In genomic region chr4:95050518-95051278, GRCm38 (mm10) we compare ENCODE assay signal across 9 mouse cellular contexts. TPM values are rescaled to one million over a fixed set of nuclear protein-coding genes. Genes with fewer than 3 reads are reported as not detected.
DNase-seq lines count a peak whose midpoint lies in the region; ATAC-seq and TF ChIP-seq lines count a peak whose summit lies in the region.
"Had no signal": no experiment of that assay in that cellular context is flagged by ENCODE, and none has a peak within 500 bp of the region (broad histone marks: within the 10 kb centered on the region; RNA-seq: fewer than 3 reads in every experiment).

No protein-coding gene starts in this region.

- no peaks in the 10 kb centered on the region for H3K9me3 ChIP-seq in forebrain, embryonic 16.5 days (ENCODE audit: control insufficient read depth, low read length)

- H3K4me2 ChIP-seq in forebrain, embryonic 16.5 days (ENCODE audit: low read length), result peak overlapping the region; percentile 84

- under 1% methylated on average over 68 of the region's 70 CpGs for WGBS in forebrain, embryonic 16.5 days
- WGBS in lung, adult 2 months, result under 1% methylated on average over 70 of the region's 70 CpGs

- peaks cover 37% of the 10 kb centered on the region for H3K79me2 ChIP-seq in C2C12 (ENCODE audit: control insufficient read depth, insufficient read depth)

- peaks cover 4% of the 10 kb centered on the region; the same call in 1 of the 2 replicates for H3K4me1 ChIP-seq in brown adipose tissue, adult 24 weeks (ENCODE audit: control insufficient read depth, insufficient read depth, insufficient read length, low read length)
- peaks cover 36% of the 10 kb centered on the region for H3K4me1 ChIP-seq in forebrain, embryonic 16.5 days (replicated peaks; ENCODE audit: control insufficient read depth, insufficient read depth, low read length)
- H3K4me1 ChIP-seq in lung, adult 2 months (ENCODE audit: control insufficient read depth, insufficient read depth, low read length), result peaks cover 4% of the 10 kb centered on the region; the same call in 1 of the 2 replicates

- peak overlapping the region; percentile 97 for H3K27ac ChIP-seq in brown adipose tissue, adult 24 weeks (replicated peaks; ENCODE audit: low read depth, low read length)
- H3K27ac ChIP-seq in forebrain, embryonic 16.5 days (ENCODE audit: low read length), result peak overlapping the region; percentile 94

- peaks cover 32% of the 10 kb centered on the region for H3K79me3 ChIP-seq in C2C12 (ENCODE audit: low read depth)

- peak overlapping the region; percentile 80 for H3K9ac ChIP-seq in forebrain, embryonic 16.5 days (replicated peaks; ENCODE audit: low read depth, low read length)

- peak; percentile 80 for TF ChIP-seq CTCF in C2C12 (IDR thresholded peaks at IDR 0.05; ENCODE audit: control insufficient read depth, insufficient read depth, insufficient read length)
- TF ChIP-seq CTCF in lung, adult 2 months (IDR thresholded peaks at IDR 0.05; ENCODE audit: insufficient read depth, low read length), result no peak

- TF ChIP-seq POLR2A in lung, adult 2 months (IDR thresholded peaks at IDR 0.05; ENCODE audit: borderline replicate concordance, extremely low read depth, low read depth, low read length), result 0 out of 2 replicates have a peak, but pooled peaks have one; percentile 65

- peak overlapping the region; percentile 88 for H3ac ChIP-seq in C2C12 (ENCODE audit: control insufficient read depth, insufficient read length, low read depth)

- H3K36me3 ChIP-seq in C2C12 (ENCODE audit: control insufficient read depth, insufficient read depth), result peaks cover 27% of the 10 kb centered on the region
- H3K36me3 ChIP-seq in forebrain, embryonic 16.5 days (ENCODE audit: control insufficient read depth, insufficient read depth), result no peaks in the 10 kb centered on the region

- H3K4me3 ChIP-seq in C2C12 (ENCODE audit: insufficient read depth, poor library complexity, severe bottlenecking), result peak overlapping the region; percentile 89
- peak overlapping the region; percentile 100 for H3K4me3 ChIP-seq in brown adipose tissue, adult 24 weeks (ENCODE audit: insufficient read depth, low read depth, low read length)
- H3K4me3 ChIP-seq in forebrain, embryonic 16.5 days (replicated peaks; ENCODE audit: low read length), result peak overlapping the region; percentile 80
- H3K4me3 ChIP-seq in lung, adult 2 months (replicated peaks; ENCODE audit: extremely low read depth, low read depth, low read length), result peak overlapping the region; percentile 95

- no peaks in the 10 kb centered on the region for H3K27me3 ChIP-seq in C2C12 (ENCODE audit: control insufficient read depth, insufficient read depth, insufficient read length)
- no peaks in the 10 kb centered on the region for H3K27me3 ChIP-seq in forebrain, embryonic 16.5 days (replicated peaks; ENCODE audit: control insufficient read depth, insufficient read depth, low read length)
- H3K27me3 ChIP-seq: Patski had no signal

- peak; percentile 3 for ATAC-seq in forebrain, embryonic 16.5 days
- peak; percentile 18 for ATAC-seq in neutrophil, adult 5-6 weeks (ENCODE audit: extremely low read depth, insufficient number of reproducible peaks, low FRiP score, poor library complexity, severe bottlenecking)
- ATAC-seq: Patski had no signal

- intact Hi-C loops in heart, postnatal 36 days (cut with DNase I), result loop anchor here (5.0 kb wide), 4 partner anchors 232 to 692 kb away; no protein-coding TSS in a partner anchor

- peak; percentile 79 to 82 for DNase-seq in heart, postnatal 36 days
- peak; percentile 56 to 80 for DNase-seq in layer of hippocampus, adult 8-10 months (ENCODE audit: low spot score in 2 of 2)
- peak; percentile 79 for DNase-seq in lung, adult 2 months
- DNase-seq in testis, postnatal 14 days (ENCODE audit: low spot score), result peak; percentile 70

TF ChIP-seq in C2C12, 6 proteins besides CTCF, POLR2A, EP300 and RAD21:
- TF ChIP-seq USF1 (IDR thresholded peaks at IDR 0.05; ENCODE audit: low read depth) (no peak), MAX (IDR thresholded peaks at IDR 0.05) (no peak), CEBPB (IDR thresholded peaks at IDR 0.05; ENCODE audit: low read depth) (no peak), MYOD1 (IDR thresholded peaks at IDR 0.05; ENCODE audit: control insufficient read depth, insufficient read length, low read depth) (no peak), FOSL1 (IDR thresholded peaks at IDR 0.05; ENCODE audit: insufficient read depth, low read length, poor library complexity, severe bottlenecking) (no peak), MYOG (IDR thresholded peaks at IDR 0.05; ENCODE audit: control insufficient read depth, extremely low read depth, insufficient read length) (no peak)

RNA-seq across cellular contexts. Expression of gene Jun, which starts 1.3 kb away (rescaled TPM):
- polyA plus RNA-seq in C2C12 (2012; fragmentation: generic; extraction: Trizol), result 71.4 TPM
- 66.9 and 91.2 TPM in 2 replicates for polyA plus RNA-seq in brown adipose tissue, adult 24 weeks (2012; ENCODE audit: insufficient read depth, insufficient read length, missing spikeins)
- polyA plus RNA-seq in forebrain, embryonic 16.5 days (2015; fragmentation: Nextera tagmentation; extraction: Ambion mirVana), result 72.2 and 80.1 TPM in 2 replicates
- total RNA-seq in heart, postnatal 36 days (2021), result 10 to 100 TPM; 46.7 to 63.5 TPM
- total RNA-seq in layer of hippocampus, adult 8-10 months (2022), result 10 to 100 TPM; 85.9 to 98.9 (median 93.5) TPM
- polyA plus RNA-seq in lung, adult 2 months (2012; rRNA removed), result 176 and 282 TPM in 2 replicates
- 106 TPM in 2 replicates for total RNA-seq in neutrophil, adult 5-6 weeks (2017)

Comparison
In these comparisons a context has a peak if more than half of its experiments do, and no peak if none do; other contexts are left out.
1. Peak in every context shown above with its lines: DNase-seq, ATAC-seq, H3K4me3 ChIP-seq and H3K27ac ChIP-seq.